Mouse (Mus musculus) naive thymus-derived CD4-positive, alpha-beta T cell, adult 2 months (primary cell): ENCODE measurements around the gene Rlbp1.

ENCODE experiments used
- DNase-seq: peaks from one replicate; pipeline ENCODE4 v3.0.0-alpha.2; 2011; ENCODE audit warnings: low read depth

The Rlbp1 gene

GRCm38 (mm10) chr7:79386422-79387133, at the start of gene Rlbp1:
Rlbp1 (minus strand) TSS chr7:79387048.
- no peak for DNase-seq

GRCm38 (mm10) chr7:79428243-79428642, 41.4 kb upstream of the Rlbp1 start:
- no peak for DNase-seq

GRCm38 (mm10) chr7:79425804-79426203, 39.0 kb upstream of the Rlbp1 start:
- DNase-seq: no peak

GRCm38 (mm10) chr7:79422876-79423275, 36.0 kb upstream of the Rlbp1 start:
- peak; percentile 65 for DNase-seq

GRCm38 (mm10) chr7:79419950-79420349, 33.1 kb upstream of the Rlbp1 start:
- DNase-seq: peak; percentile 82

- DNase-seq: no peak
Observed at GRCm38 (mm10) chr7:79414449-79415375, 27.9 kb upstream of the Rlbp1 start.

- DNase-seq: no peak
Observed at GRCm38 (mm10) chr7:79400296-79400695, 13.4 kb upstream of the Rlbp1 start.

GRCm38 (mm10) chr7:79398971-79399370, 12.1 kb upstream of the Rlbp1 start:
- no peak for DNase-seq

GRCm38 (mm10) chr7:79398426-79398825, 11.6 kb upstream of the Rlbp1 start:
- DNase-seq: no peak

GRCm38 (mm10) chr7:79397446-79397963, 10.7 kb upstream of the Rlbp1 start:
- DNase-seq: no peak

- DNase-seq: no peak
Observed at GRCm38 (mm10) chr7:79395186-79395585, 8.3 kb upstream of the Rlbp1 start.

GRCm38 (mm10) chr7:79394666-79395065, 7.8 kb upstream of the Rlbp1 start:
- no peak for DNase-seq

- no peak for DNase-seq
Observed at GRCm38 (mm10) chr7:79393924-79394323, 7.1 kb upstream of the Rlbp1 start.

GRCm38 (mm10) chr7:79392860-79393513, 6.1 kb upstream of the Rlbp1 start:
- DNase-seq: peak; percentile 82

- DNase-seq: peak; percentile 96
Observed at GRCm38 (mm10) chr7:79391883-79392649, 5.2 kb upstream of the Rlbp1 start, which contains the start of gene Fanci. Fanci (plus strand) TSS chr7:79391929.

- no peak for DNase-seq
Observed at GRCm38 (mm10) chr7:79391471-79391870, 4.6 kb upstream of the Rlbp1 start.

GRCm38 (mm10) chr7:79390141-79390708, 3.4 kb upstream of the Rlbp1 start:
- DNase-seq: no peak

GRCm38 (mm10) chr7:79388671-79389206, 1.9 kb upstream of the Rlbp1 start:
- DNase-seq: no peak

- DNase-seq: no peak
Observed at GRCm38 (mm10) chr7:79387991-79388390, 1.1 kb upstream of the Rlbp1 start.

GRCm38 (mm10) chr7:79387140-79387539, 292 bp upstream of the Rlbp1 start:
- DNase-seq: no peak
